Mouse (Mus musculus) layer of hippocampus, adult 8-10 months (tissue): Measurements from ENCODE around the gene Aup1. TPM values are rescaled to one million over a fixed set of nuclear protein-coding genes. Genes with fewer than 3 reads are reported as not detected.

Experiments used
- DNase-seq, 2 experiments: peaks; one replicate each; pipeline ENCODE4 v3.0.0; 2022; ENCODE audit warnings: low spot score in 2 of 2
- total RNA-seq, 4 experiments: library from RNA; stranded (reverse); gene quantifications; 2 replicates each; pipeline ENCODE4 v1.2.4; 2022

Aup1 gene
- total RNA-seq, 4 experiments from 2014 or later, result 123 to 153 (median 136) TPM

DNA sequence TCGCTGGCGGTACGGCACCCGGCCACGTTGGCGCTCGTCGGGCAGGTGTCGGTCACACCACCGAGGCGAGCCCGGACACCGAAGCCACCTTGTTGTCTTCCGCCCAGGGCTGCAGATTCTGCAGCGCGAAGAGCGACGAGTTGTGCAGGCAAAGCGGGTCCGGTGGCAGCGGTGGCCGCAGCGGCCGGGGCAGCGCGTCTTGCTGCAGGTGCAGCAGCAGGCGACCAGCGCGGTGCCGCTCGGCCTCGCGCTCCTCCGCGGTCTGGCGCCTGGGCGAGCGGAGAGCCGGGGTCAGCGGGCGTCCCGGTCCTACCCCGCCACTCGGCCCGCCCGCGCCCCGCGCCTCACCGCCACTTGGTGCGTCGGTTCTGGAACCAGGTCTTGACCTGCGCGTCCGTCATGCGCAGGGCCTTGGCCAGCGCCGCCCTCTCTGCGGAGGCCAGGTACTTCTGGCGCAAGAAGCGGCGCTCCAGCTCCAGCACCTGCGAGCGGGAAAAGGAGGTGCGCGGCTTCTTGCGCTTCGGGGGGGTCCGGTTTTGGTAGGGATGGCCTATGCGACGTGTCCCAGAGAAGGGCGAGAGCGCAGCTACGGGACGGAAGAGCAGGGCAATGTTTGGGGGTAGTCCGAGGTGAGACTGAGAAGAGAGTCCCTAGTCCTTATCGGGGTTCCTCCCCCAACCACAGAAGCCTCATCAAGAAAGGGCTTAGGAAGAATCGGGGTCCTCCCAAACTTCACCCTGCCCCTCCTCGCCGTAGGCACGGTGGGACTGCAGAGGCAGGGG is 14.6 kb downstream of the Aup1 start:
- DNase-seq, result no peak

DNA sequence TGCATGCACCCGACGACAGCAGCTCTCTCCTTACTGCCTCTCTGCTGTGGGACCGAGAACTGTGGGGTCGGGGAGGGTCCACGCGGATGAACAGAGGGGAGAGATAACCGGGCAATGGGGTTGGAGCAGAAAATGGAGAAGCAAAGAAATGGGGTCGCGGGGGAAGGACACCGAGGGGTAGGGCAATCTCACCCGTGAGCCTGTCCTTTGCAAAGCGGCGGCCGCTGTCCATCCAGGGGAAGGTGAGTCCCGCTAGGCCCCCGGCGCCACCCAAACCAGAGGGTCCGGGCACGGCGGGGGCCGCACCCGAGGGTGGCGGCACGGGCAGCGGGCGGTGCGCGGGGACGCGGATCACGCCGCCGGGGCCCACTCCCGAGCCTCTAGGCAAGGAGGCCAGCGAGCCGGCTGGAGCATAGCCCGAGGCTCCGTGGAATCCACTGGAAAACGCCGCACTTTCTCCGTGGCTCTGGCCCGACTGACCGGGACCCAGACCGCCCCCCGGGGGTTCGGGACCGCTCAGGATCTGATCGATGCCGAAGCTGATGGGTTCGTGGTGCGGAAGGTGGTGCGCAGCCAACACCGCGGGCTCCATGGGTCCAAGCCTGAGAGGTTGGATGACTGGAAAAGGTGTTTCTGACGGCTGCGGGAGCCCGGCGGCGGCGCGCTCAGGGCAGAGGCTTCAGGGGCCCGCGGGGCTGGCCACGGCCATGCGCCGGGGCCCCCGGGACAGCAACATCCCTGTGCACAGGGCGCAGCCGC is 15.3 kb downstream of the Aup1 start:
- no peak for DNase-seq

DNA sequence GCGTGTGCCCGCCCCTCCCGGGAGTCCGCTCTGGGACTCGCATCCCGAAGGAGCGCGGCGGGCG is 15.8 kb downstream of the Aup1 start, which contains the start of gene Tlx2:
Gene Tlx2, minus strand, starts transcription at position 47 of the 64 bp plus-strand sequence.
- DNase-seq, result no peak

DNA sequence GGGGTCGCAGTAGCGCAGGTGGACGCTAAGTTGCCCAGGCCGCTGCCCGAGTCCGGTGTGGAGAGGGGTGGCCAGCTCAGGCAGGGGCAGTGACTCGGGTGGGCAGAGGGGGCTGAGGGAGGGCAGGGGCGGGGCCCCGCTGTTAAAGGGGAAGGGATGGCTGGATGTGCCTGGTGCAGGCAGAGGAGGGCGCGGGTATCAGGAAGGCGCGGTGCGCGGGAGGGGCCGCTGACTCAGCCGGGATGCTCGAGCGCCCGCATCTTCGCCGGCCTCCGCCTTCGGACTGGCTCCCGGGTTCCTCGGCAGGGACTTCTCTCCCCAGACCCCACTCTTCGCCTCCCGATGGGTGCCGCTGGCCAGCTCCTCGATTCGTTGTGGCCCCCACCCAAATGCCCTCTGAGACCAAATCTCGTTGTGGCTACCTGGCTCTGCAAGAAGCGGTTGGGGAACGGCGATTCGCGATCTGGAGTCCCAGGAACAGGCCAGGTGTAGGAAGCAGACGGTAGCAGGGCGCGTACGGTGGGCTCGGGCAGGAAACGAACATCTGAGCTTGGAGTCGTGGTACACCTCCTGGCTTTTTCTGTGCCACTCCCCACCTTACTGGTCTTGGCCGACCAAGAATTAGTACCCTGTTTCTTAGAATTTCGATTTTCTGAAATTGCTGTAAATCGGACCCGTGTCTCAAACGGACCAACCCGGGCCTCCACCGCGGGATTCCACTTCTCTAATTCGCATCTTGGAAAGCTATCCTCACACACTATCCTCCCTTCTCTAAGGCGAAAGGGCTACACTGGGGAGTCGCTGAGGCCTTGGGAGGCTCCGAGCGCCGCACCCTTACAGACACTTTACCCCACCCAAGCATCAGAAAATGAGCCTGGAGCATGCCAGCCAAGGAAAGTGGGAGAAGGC is 16.2 kb downstream of the Aup1 start:
- DNase-seq, result peak in 1 of 2 experiments; percentile 22

DNA sequence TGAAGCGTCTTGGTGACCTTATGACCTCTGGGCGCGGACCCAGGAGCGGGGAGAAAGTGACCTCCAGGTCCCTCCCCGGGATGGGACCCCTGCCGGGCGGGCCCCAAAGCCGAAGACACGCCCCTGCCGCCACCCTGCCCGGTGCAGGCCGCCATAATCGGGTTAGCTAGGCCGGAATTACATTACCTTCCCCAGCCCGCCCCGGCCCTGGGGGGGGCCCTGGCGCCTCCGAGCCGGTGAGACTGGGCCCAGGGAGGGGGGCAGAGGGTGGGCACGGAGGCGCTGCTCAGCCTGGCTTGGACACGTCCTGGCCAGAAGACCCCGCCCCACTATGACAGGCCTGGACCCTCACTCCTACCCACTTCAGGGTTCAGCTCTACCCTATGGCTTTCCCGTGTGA is 16.9 kb downstream of the Aup1 start:
- DNase-seq, result no peak

DNA sequence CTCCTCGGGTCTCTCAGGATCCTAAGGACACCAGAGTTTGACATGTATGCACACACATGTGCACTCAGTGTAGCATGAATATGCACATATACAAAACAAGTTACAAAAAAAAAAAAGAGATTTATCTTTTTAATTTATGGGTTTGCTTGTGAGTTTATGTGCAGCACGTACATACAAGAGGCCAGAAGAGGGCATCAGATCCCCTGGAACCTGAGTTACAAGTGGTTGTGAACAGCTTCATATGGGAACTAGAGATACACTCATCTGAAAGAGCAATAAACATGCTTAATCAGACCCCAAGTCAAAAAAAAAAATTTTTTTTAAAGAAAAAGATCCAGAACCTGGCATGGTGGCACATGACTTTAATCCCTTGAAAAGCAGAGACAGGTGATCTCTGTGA is 20.7 kb downstream of the Aup1 start:
- no peak for DNase-seq

DNA sequence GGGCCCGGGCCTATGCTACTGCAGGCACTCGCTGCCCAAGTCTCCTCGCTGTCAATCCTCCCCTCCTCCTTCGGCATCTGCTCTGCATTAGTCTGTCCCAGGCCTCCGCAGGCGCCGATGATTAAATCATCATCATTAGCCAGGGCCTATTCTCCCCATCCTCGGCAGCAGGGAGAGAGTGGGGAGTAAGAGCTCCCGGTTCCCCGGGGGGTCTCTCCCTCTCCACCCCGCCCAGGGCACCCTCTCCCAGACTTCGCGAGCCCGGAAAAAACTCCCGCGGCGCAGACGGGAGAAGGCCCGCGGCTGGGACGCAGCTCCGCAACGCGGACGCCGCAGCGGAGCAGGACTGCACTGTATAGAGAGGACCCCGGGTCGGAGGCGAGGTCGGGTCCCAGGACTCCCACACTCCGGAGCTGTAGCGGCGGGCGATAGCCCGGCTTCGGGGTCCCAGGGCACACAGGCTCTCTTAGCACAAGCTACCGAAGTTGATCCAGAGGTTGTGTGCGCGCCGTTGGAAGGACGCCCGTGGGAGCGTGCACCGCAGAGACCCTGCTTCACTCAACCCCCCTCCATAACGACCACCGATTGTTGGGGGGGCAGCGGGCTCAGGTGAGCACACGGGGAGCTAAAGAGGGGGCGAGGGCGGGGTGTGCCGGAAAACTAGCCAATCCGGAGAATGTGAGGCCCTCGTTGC is 23.5 kb downstream of the Aup1 start, which contains the start of gene Pcgf1:
Gene Pcgf1, plus strand, starts transcription at position 240 of the 694 bp plus-strand sequence.
- peak; percentile 54 to 57 for DNase-seq

DNA sequence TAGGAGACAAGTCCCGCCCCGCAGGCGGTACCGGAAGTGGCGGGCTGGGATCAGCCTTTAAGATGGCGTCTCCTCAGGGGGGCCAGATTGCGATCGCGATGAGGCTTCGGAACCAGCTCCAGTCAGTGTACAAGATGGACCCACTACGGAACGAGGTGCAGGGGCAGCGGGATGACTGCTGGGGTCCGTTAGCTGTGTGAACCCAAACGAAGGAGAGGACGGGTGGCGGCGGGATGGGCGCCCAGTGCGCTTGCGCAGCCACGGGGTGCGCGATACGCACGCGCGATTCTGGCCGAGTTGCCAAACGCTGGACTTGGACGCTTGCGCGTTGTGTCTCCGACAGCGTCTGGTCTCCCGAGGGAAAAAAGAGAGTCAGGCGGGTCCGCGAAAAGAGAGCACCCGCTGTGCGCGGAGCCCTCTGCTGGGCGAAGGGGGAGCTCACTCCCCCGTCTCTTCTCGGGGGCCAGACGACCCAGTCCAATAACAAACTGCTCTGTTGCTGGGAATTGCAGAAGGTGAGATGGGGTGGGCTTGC is 24.1 kb downstream of the Aup1 start:
- DNase-seq, result peak; percentile 97 to 100

DNA sequence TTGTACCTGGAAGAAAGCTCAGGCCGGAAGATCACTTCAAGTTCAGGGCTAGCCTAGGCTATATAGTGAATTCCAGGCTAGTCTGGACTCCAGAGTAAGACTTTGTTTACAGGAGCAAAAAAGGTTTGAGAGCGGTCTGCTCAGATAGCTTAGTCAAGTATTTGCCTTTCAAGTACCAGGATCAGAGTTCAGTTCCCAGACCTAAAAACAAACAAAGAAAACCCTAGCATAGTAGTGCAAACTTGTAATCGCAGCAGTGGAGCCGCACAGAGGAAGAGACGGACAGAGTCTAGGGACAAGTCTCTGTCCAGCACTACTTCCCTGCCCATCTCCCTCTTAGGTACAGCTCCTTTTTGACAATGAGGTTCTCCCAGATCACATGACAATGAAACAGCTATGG is 25.9 kb downstream of the Aup1 start:
- DNase-seq, result no peak

DNA sequence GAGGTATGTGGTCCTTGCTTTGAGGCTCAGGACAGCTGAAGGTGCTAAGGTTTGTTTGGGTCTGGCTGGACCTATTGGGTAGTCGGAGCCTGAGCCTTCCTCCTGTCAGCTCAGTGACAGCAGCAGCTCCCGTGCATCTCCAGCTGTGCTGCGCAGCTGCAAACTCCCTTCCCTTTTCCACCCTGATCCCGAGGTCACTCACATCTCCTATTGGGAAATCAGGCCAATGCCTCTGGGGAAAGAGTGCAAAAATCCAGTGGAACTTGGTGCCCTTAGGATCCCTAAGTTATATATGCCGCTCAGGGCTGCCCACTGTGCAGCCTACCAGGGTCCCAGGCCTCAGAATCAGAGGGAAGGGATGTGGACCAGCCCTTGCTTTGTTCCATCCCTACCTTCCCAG is 29.2 kb downstream of the Aup1 start:
- DNase-seq, result no peak

DNA sequence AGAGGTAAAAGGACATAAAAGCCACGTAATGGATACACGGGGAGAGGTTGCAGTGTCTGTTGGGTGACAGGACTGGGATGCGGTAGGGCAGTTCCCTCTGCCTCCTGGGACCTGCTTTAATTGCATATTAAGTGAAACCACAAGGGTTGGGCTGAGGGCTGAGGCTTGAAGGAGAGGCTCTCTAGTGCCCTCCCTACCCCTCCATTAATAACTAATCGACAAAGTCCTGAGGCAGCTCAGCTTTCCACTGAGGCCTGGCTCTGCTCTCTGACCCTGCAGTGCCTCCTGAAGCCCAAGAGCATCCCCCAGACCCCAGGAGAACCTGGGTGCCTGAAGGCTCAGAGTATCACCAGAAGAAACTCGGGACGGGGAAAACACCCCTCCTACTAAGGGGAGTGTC is 30.2 kb downstream of the Aup1 start:
- DNase-seq, result no peak

DNA sequence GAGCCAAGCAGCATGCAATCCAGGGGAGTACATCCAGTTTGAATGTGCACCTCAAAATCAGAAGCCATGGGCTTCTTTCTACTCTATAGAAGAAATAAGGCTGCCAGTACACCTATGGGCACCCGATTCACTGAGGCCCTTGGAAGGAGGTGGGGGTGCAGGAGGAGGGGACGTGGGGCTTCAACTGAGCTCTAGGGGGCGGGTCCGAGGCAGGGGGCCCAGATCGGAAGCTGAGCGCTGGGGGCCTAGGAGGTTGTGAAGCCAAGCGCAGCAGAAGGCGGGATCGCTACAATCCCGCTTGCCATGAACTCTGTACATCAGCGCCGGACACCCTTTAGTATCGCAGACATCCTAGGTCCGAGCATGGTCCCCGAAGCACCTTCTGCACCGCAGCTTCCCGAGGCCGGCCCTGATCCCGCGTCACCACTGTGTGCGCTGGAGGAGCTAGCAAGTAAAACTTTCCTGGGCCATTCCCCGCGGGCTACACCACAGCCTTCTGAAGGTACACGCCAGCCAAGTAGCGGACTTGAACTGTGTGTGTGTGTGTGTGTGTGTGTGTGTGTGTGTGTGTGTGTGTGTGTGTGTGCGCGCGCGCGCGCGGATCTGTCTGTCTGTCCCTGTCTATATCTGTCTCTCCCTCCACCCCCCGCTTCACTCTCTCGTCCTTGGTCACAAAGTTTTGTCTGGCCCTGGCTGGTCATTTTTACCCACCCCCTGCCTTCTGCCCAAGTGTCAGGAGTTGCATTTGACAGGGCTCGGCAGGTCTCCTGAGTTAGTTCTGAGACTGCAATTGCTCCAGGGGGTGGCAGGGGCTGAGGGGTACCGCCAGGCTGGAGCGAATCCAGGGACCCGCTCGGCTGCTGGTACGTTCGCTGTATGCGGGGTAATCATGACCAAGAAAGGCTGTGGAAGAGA is 32.1 kb downstream of the Aup1 start, which contains the start of gene Lbx2:
Gene Lbx2, plus strand, starts transcription at position 247 of the 915 bp plus-strand sequence.
- no peak for DNase-seq

DNA sequence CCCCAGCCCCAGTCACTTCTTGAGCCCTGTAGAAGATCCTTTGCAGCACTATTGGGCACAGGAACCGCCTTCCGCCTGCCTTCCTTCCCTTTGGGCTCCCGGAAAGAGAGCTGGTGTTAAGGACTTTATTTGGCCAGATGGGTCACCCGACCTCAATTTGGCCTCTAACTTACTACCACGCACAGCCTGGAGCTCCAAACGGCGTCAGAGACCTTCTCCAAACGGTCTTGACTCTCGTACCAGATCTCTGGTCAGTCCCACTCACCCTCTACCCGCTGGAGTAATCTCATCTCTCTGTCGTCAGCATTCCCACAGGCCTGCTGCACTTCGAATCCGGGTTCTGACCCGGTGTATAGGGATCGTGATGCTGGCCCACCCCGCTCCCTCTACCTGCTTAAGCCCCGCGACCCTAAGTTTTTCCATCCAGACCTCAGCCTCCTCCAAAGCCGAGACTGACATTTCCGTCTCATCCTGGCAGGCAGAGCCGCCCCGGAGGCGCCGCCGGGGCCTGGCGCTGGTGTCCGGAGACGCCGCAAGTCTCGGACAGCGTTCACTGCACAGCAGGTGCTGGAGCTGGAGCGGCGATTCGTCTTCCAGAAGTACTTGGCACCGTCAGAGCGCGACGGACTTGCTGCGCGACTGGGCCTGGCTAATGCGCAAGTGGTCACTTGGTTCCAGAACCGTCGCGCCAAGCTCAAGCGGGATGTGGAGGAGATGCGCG is 33.0 kb downstream of the Aup1 start:
- no peak for DNase-seq

DNA sequence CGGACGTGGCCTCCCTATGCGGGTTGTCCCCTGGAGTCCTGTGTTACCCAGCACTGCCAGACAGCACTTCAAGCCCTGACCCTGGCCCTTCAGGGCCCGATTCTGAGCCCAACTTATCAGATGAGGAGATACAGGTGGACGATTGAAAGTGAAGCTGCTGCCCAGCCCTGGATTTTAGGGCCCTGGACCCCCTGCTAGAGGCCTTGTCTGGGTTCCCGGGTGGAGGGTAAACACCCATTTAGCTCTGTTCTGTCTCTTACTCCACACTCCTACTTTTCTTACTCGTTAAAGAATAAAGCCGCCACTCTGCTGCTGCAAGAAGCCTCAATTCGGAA is 33.6 kb downstream of the Aup1 start:
- no peak for DNase-seq

DNA sequence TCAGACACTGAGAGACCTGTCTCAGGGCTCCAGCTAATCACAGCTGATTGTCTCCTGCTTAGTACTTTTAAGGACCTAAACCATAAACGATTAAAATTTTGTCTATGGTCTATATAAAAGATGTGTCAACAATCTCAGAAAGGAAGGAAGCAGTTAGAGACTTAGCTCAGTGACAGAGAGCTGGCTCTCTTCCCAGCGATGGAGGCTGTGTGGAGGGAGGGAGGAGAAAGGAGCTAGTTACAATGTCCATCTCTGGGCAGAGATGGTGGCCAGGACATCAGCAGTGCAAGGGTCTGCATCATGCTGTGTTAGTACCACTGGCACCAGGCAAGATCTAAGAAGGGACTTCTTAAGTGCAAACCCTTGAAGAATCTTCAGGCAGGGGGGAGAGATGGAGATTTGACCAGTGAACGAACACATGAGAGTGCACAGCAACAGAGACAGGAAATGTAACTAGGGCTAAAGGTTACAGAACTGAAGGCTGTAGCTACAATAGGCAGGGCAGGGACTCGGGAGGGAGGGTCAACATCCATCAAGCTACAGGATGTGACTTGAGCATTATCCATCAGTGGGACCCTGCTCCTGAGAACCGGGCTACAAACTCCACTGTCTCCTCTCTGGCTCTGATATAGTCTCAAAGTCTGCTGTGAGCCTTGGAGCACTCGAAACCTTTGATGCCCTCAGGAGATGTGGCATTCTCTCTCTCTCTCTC is 38.3 kb downstream of the Aup1 start:
- DNase-seq, result no peak

DNA sequence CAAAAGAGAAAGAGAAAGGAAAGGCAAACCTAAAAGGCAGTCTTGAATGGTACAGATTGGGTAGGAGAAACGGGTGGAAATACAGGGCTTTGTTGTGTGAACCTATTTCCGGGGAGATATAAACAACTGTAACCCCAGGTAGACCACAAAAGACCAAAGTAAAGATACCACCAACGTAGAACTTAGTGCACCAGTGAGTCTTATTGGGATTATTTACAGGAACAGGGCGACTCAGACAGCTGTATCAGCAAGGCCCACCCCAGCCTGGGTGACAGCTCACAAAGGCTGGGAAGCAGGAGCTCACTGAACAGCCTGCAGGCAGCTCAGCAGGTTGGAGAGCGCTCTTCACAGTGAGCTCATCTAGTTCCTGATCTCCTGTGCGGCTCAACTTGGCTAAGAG is 41.6 kb downstream of the Aup1 start:
- DNase-seq, result no peak

DNA sequence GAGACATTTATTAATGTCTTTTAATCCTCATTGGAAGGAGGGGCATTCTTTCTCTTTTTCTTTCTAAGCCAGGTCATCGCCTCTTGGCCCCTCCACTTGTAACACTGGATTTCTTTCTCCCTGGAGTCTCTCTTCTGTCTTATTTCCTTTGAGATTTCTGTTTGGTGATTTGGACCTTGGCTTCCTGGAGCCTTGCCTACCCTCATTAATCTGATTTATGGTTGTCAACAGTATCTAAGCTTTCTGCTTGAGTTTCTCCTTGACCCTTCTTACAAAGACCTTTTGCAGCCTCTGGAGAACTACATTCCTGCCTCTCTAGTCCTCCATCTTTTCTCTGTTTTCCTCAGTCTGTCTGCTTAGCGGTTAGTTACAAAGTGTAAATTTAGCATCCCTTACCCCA is 44.1 kb downstream of the Aup1 start:
- no peak for DNase-seq

DNA sequence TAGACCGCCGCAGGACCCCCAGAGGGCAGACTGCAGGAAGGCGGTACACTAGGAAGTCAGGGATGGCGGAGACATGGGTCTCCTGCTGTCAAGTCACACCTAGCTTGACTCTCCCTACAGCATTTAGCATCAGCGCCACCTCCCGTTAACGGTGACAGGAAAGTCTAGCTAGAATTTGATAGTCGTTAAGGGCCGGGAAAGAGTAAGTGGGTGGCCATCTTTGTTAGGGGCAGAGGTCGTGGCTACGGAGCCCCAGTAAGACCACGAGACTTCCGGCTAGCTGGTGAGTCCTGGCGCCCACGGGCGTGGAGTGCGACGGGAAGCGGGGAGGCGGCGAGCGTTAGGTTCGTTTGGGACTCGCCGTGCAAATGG is 47.0 kb downstream of the Aup1 start, which contains the start of the genes Ccdc142 and Gm42688:
Gene Ccdc142, plus strand, starts transcription at position 286 of the 372 bp plus-strand sequence.
Gene Gm42688, plus strand, starts transcription at position 302 of the 372 bp plus-strand sequence.
- peak; percentile 92 for DNase-seq
